Mouse (Mus musculus) G1E (cell line): ENCODE measurements around the gene Kcnip2. TPM values are rescaled to one million over a fixed set of nuclear protein-coding genes. Genes with fewer than 3 reads are reported as not detected.

Experiments
- ATAC-seq: 2 replicates; pipeline ENCODE4 v1.8.0; 2016; ENCODE audit warnings: mild to moderate bottlenecking; ENCODE audit not compliant: insufficient number of reproducible peaks, poor library complexity, low FRiP score, severe bottlenecking; ENCODE audit errors: extremely low read depth
- DNase-seq: peaks from one replicate; pipeline ENCODE4 v3.0.0; 2012; ENCODE audit warnings: low spot score
- H3K27me3 ChIP-seq: 2 replicates; pipeline ENCODE4 v1.6.1; 2012; ENCODE audit warnings: mild to moderate bottlenecking, low read length, inconsistent platforms; ENCODE audit not compliant: insufficient read depth
- H3K36me3 ChIP-seq: replicated peaks from 2 replicates; pipeline ENCODE3; 2012; ENCODE audit warnings: mild to moderate bottlenecking, inconsistent platforms
- H3K4me1 ChIP-seq: 2 replicates; pipeline ENCODE4 v1.6.1; 2012; ENCODE audit warnings: low read depth, low read length, inconsistent platforms, mixed read lengths; ENCODE audit not compliant: insufficient read depth
- H3K4me3 ChIP-seq: 2 replicates; pipeline ENCODE4 v1.5.1; 2012; ENCODE audit warnings: low read depth, mild to moderate bottlenecking, inconsistent platforms, low read length, moderate library complexity, mixed read lengths
- H3K9me3 ChIP-seq: replicated peaks from 2 replicates; pipeline ENCODE4 v1.6.1; 2012; ENCODE audit warnings: inconsistent platforms
- CTCF ChIP-seq: IDR thresholded peaks from 2 replicates; pipeline ENCODE4 v1.5.1; 2012; ENCODE audit warnings: low read depth, low read length, inconsistent platforms, mixed read lengths
- GATA1 ChIP-seq: IDR thresholded peaks from 2 replicates; pipeline ENCODE4 v1.6.1; 2012; ENCODE audit warnings: borderline replicate concordance, low read length, inconsistent platforms, mixed read lengths
- GATA2 ChIP-seq: IDR thresholded peaks from 2 replicates; pipeline ENCODE4 v1.6.1; 2012; ENCODE audit warnings: low read depth, low read length, inconsistent platforms, borderline replicate concordance
- POLR2AphosphoS5 ChIP-seq: IDR thresholded peaks from 2 replicates; pipeline ENCODE4 v1.6.1; 2012; ENCODE audit warnings: low read depth, low read length, inconsistent platforms; ENCODE audit not compliant: insufficient replicate concordance
- TAL1 ChIP-seq: conservative IDR thresholded peaks from 2 replicates; pipeline ENCODE4 v1.6.1; 2012; ENCODE audit warnings: low read depth, low read length, inconsistent platforms, mixed read lengths
- polyA plus RNA-seq: library from polyadenylated mRNA; stranded (reverse); fragments of >175 nt; gene quantifications from 2 replicates; pipeline ENCODE4 v1.2.3, GENCODE M21; 2012
- total RNA-seq, 2 experiments: library from RNA; stranded (forward) in 1 of 2; stranded (reverse) in 1 of 2; fragments of 200-1000 nt in 1 of 2; fragments of >200 nt in 1 of 2; fragmentation: Nextera tagmentation in 1 of 2; gene quantifications; 2 replicates each; pipeline ENCODE4 v1.2.3; 2014 to 2017

The Kcnip2 gene
- total and polyA plus RNA-seq, 3 experiments = 0.05 TPM; not detected in 2

GRCm38 (mm10) chr19:45745344-45746152, 70.3 kb downstream of the Kcnip2 start:
- Histone ChIP-seq H3K36me3 (peaks cover 37% of the 10 kb centered on the region), H3K9me3 (peaks cover 17% of the 10 kb centered on the region), H3K27me3 (peaks cover 41% of the 10 kb centered on the region), H3K4me1 (peaks cover 31% of the 10 kb centered on the region), H3K4me3 (no peak overlapping the region)
- DNase-seq (no peak), ATAC-seq (no peak)
- no peak for TF ChIP-seq CTCF
- TF ChIP-seq POLR2AphosphoS5 = no peak
- no peak for TF ChIP-seq GATA1
- no peak for TF ChIP-seq GATA2
- TF ChIP-seq TAL1 = no peak

- TF ChIP-seq POLR2AphosphoS5 = no peak
- no peak for TF ChIP-seq CTCF
- TF ChIP-seq GATA1 = no peak
- peaks cover 17% of the 10 kb centered on the region for H3K9me3 ChIP-seq
- peaks cover 28% of the 10 kb centered on the region for H3K36me3 ChIP-seq
- peaks cover 59% of the 10 kb centered on the region for H3K27me3 ChIP-seq
- DNase-seq = no peak
- ATAC-seq = no peak
- no peak overlapping the region for H3K4me3 ChIP-seq
- H3K4me1 ChIP-seq = peaks cover 22% of the 10 kb centered on the region
Observed at GRCm38 (mm10) chr19:45743619-45744018, 72.2 kb downstream of the Kcnip2 start.

- TF ChIP-seq GATA2 = no peak
- no peak for TF ChIP-seq GATA1
- TF ChIP-seq POLR2AphosphoS5 = no peak
- TF ChIP-seq CTCF = no peak
- TF ChIP-seq TAL1 = no peak
- Histone ChIP-seq H3K4me3 (no peak overlapping the region), H3K27me3 (peaks cover 65% of the 10 kb centered on the region), H3K4me1 (peaks cover 17% of the 10 kb centered on the region), H3K36me3 (peaks cover 22% of the 10 kb centered on the region), H3K9me3 (peaks cover 17% of the 10 kb centered on the region)
- DNase-seq (no peak), ATAC-seq (no peak)
Observed at GRCm38 (mm10) chr19:45742984-45743575, 72.8 kb downstream of the Kcnip2 start.

- Histone ChIP-seq H3K36me3 (peaks cover 19% of the 10 kb centered on the region), H3K4me1 (peaks cover 14% of the 10 kb centered on the region), H3K9me3 (peaks cover 17% of the 10 kb centered on the region), H3K4me3 (no peak within 1 kb of the TSS), H3K27me3 (peaks cover 71% of the 10 kb centered on the region)
- DNase-seq (no peak), ATAC-seq (no peak)
- TF ChIP-seq GATA1 (no peak), CTCF (no peak)
Observed at GRCm38 (mm10) chr19:45742218-45742983, 73.5 kb downstream of the Kcnip2 start, which contains the start of gene Fgf8. Gene Fgf8 (minus strand): TSS chr19:45742915.

Other genes with a start within 250 kb of the Kcnip2 start
- gene Fbxw4, start 155.7 kb downstream of the Kcnip2 start, total RNA-seq (2014; fragmentation: Nextera tagmentation) = 59.8 and 104 TPM in 2 replicates
- gene Fbxw4, start 155.7 kb downstream of the Kcnip2 start, total RNA-seq (2017) = 9.4 and 9.9 TPM in 2 replicates
- 49.8 and 52.2 TPM in 2 replicates for gene Fbxw4, start 155.7 kb downstream of the Kcnip2 start, polyA plus RNA-seq
- not detected in 2 replicates for gene Fgf8, start 73.1 kb downstream of the Kcnip2 start, total RNA-seq (2014; fragmentation: Nextera tagmentation)
- not detected in 2 replicates for gene Fgf8, start 73.1 kb downstream of the Kcnip2 start, total RNA-seq (2017)
- gene Fgf8, start 73.1 kb downstream of the Kcnip2 start, polyA plus RNA-seq = not detected in 2 replicates
- 66.5 and 68.4 TPM in 2 replicates for gene Npm3, start 66.5 kb downstream of the Kcnip2 start, total RNA-seq (2014; fragmentation: Nextera tagmentation)
- gene Npm3, start 66.5 kb downstream of the Kcnip2 start, total RNA-seq (2017) = 61.5 and 78.8 TPM in 2 replicates
- 164 and 170 TPM in 2 replicates for gene Npm3, start 66.5 kb downstream of the Kcnip2 start, polyA plus RNA-seq
- 175 and 192 TPM in 2 replicates for gene Mgea5, start 32.2 kb downstream of the Kcnip2 start, total RNA-seq (2014; fragmentation: Nextera tagmentation)
- gene Mgea5, start 32.2 kb downstream of the Kcnip2 start, total RNA-seq (2017) = 247 and 283 TPM in 2 replicates
- 66.4 and 74.3 TPM in 2 replicates for gene Mgea5, start 32.2 kb downstream of the Kcnip2 start, polyA plus RNA-seq
- 13.0 and 22.0 TPM in 2 replicates for gene Armh3, start 182.4 kb upstream of the Kcnip2 start, total RNA-seq (2014; fragmentation: Nextera tagmentation)
- 6.7 and 7.1 TPM in 2 replicates for gene Armh3, start 182.4 kb upstream of the Kcnip2 start, total RNA-seq (2017)
- gene Armh3, start 182.4 kb upstream of the Kcnip2 start, polyA plus RNA-seq = 1.6 and 1.9 TPM in 2 replicates
- gene Hps6, start 187.4 kb upstream of the Kcnip2 start, total RNA-seq (2014; fragmentation: Nextera tagmentation) = 1.9 and 4.1 TPM in 2 replicates
- 7.6 and 8.0 TPM in 2 replicates for gene Hps6, start 187.4 kb upstream of the Kcnip2 start, total RNA-seq (2017)
- gene Hps6, start 187.4 kb upstream of the Kcnip2 start, polyA plus RNA-seq = 15.0 and 16.4 TPM in 2 replicates
- gene Pprc1, start 228.8 kb upstream of the Kcnip2 start, total RNA-seq (2014; fragmentation: Nextera tagmentation) = 72.0 and 132 TPM in 2 replicates
- 9.8 and 11.8 TPM in 2 replicates for gene Pprc1, start 228.8 kb upstream of the Kcnip2 start, total RNA-seq (2017)
- 54.8 and 73.3 TPM in 2 replicates for gene Pprc1, start 228.8 kb upstream of the Kcnip2 start, polyA plus RNA-seq
- gene Ldb1, start 229.2 kb upstream of the Kcnip2 start, total RNA-seq (2014; fragmentation: Nextera tagmentation) = 145 and 160 TPM in 2 replicates
- 68.6 and 76.6 TPM in 2 replicates for gene Ldb1, start 229.2 kb upstream of the Kcnip2 start, total RNA-seq (2017)
- gene Ldb1, start 229.2 kb upstream of the Kcnip2 start, polyA plus RNA-seq = 405 and 501 TPM in 2 replicates